Mouse (Mus musculus) MEL (cell line): ENCODE measurements around the gene Dpf3. TPM values are rescaled to one million over a fixed set of nuclear protein-coding genes. Genes with fewer than 3 reads are reported as not detected.

Experiments used
- DNase-seq: peaks from one replicate; pipeline ENCODE4 v3.0.0; 2011; ENCODE audit warnings: low read depth, low spot score
- H3K27ac ChIP-seq: 2 replicates; pipeline ENCODE4 v1.5.1; 2012; ENCODE audit warnings: low read depth, mild to moderate bottlenecking, control low read depth, low read length, moderate library complexity; ENCODE audit not compliant: control insufficient read depth
- H3K27me3 ChIP-seq, 2 experiments: fragments of 150-350 bp in 1 of 2; sonication (generic) in 1 of 2; 2 replicates each; pipeline ENCODE4 v1.6.1; 2012; ENCODE audit warnings: low read length in 2 of 2, mild to moderate bottlenecking in 2 of 2, improper control_type of control experiment in 1 of 2, moderate library complexity in 1 of 2; ENCODE audit not compliant: insufficient read depth in 2 of 2, control insufficient read depth in 1 of 2
- H3K36me3 ChIP-seq, 2 experiments: 2 replicates each; pipeline ENCODE4 v1.6.1; 2012 to 2014; ENCODE audit warnings: low read length in 2 of 2, improper control_type of control experiment in 1 of 2, inconsistent platforms in 1 of 2, mild to moderate bottlenecking in 1 of 2; ENCODE audit not compliant: insufficient read depth in 2 of 2, control insufficient read depth in 1 of 2
- H3K4me1 ChIP-seq, 2 experiments: fragments of 150-350 bp in 1 of 2; sonication (generic) in 1 of 2; 2 replicates each; pipeline ENCODE4 v1.6.1; 2012; ENCODE audit warnings: low read length in 2 of 2, improper control_type of control experiment in 1 of 2, mild to moderate bottlenecking in 1 of 2; ENCODE audit not compliant: insufficient read depth in 2 of 2, control insufficient read depth in 1 of 2
- H3K4me3 ChIP-seq, 2 experiments: fragments of 150-350 bp in 1 of 2; sonication (generic) in 1 of 2; 2 replicates each; pipeline ENCODE4 v1.5.1; 2012; ENCODE audit warnings: low read depth in 2 of 2, low read length in 2 of 2, mild to moderate bottlenecking in 2 of 2, moderate library complexity in 2 of 2, control low read depth in 1 of 2, improper control_type of control experiment in 1 of 2; ENCODE audit not compliant: control insufficient read depth in 1 of 2, insufficient read depth in 1 of 2
- H3K79me2 ChIP-seq: 2 replicates; pipeline ENCODE4 v1.6.1; 2012; ENCODE audit warnings: mild to moderate bottlenecking, low read length, moderate library complexity; ENCODE audit not compliant: control insufficient read depth, poor library complexity, insufficient read depth
- H3K9ac ChIP-seq: 2 replicates; pipeline ENCODE4 v1.6.1; 2012; ENCODE audit warnings: low read depth, mild to moderate bottlenecking, control low read depth, low read length, moderate library complexity; ENCODE audit not compliant: control insufficient read depth, poor library complexity, severe bottlenecking
- H3K9me3 ChIP-seq: fragments of 150-350 bp; sonication (generic); replicated peaks from 2 replicates; pipeline ENCODE4 v1.6.1; 2012; ENCODE audit warnings: mild to moderate bottlenecking, low read length, improper control_type of control experiment, moderate library complexity; ENCODE audit not compliant: insufficient read depth
- CHD1 ChIP-seq: IDR thresholded peaks from 2 replicates; pipeline ENCODE4 v1.6.1; 2012; ENCODE audit warnings: low read depth, mild to moderate bottlenecking, inconsistent platforms, low read length, improper control_type of control experiment
- CHD2 ChIP-seq: IDR thresholded peaks from 2 replicates; pipeline ENCODE4 v1.6.1; 2011; ENCODE audit warnings: low read length, improper control_type of control experiment
- E2F4 ChIP-seq: IDR thresholded peaks from 2 replicates; pipeline ENCODE4 v1.6.1; 2011; ENCODE audit warnings: low read depth, low read length, improper control_type of control experiment, borderline replicate concordance
- EP300 ChIP-seq, 2 experiments: IDR thresholded peaks; 2 replicates each; pipeline ENCODE4 v1.6.1; 2011; ENCODE audit warnings: improper control_type of control experiment in 2 of 2, low read length in 2 of 2, low read depth in 1 of 2, mild to moderate bottlenecking in 1 of 2
- ETS1 ChIP-seq: IDR thresholded peaks from 2 replicates; pipeline ENCODE4 v1.6.1; 2012; ENCODE audit warnings: low read depth, mild to moderate bottlenecking, inconsistent platforms, low read length, improper control_type of control experiment, moderate library complexity
- GABPA ChIP-seq: IDR thresholded peaks from 2 replicates; pipeline ENCODE4 v1.6.1; 2012; ENCODE audit warnings: low read depth, mild to moderate bottlenecking, inconsistent platforms, low read length, improper control_type of control experiment, moderate library complexity
- GATA1 ChIP-seq: IDR thresholded peaks from 2 replicates; pipeline ENCODE4 v1.6.1; 2011; ENCODE audit warnings: low read depth, low read length, improper control_type of control experiment
- MAFK ChIP-seq: IDR thresholded peaks from 2 replicates; pipeline ENCODE4 v1.6.1; 2011; ENCODE audit warnings: low read depth, mild to moderate bottlenecking, low read length, improper control_type of control experiment, borderline replicate concordance
- MAX ChIP-seq: IDR thresholded peaks from 2 replicates; pipeline ENCODE4 v1.6.1; 2011; ENCODE audit warnings: low read length, improper control_type of control experiment
- MAZ ChIP-seq: IDR thresholded peaks from 2 replicates; pipeline ENCODE4 v1.6.1; 2012; ENCODE audit warnings: low read depth, mild to moderate bottlenecking, inconsistent platforms, low read length, improper control_type of control experiment
- MEF2A ChIP-seq: IDR thresholded peaks from 2 replicates; pipeline ENCODE4 v1.6.1; 2014; ENCODE audit warnings: low read depth, mild to moderate bottlenecking, inconsistent platforms, low read length, improper control_type of control experiment; ENCODE audit not compliant: poor library complexity, insufficient replicate concordance, severe bottlenecking; ENCODE audit errors: extremely low read depth
- MXI1 ChIP-seq: IDR thresholded peaks from 2 replicates; pipeline ENCODE4 v1.6.1; 2011; ENCODE audit warnings: mild to moderate bottlenecking, low read depth, low read length, improper control_type of control experiment
- NELFE ChIP-seq: IDR thresholded peaks from 2 replicates; pipeline ENCODE4 v1.6.1; 2011; ENCODE audit warnings: low read depth, low read length, improper control_type of control experiment
- POLR2AphosphoS2 ChIP-seq: IDR thresholded peaks from 2 replicates; pipeline ENCODE4 v1.6.1; 2011; ENCODE audit warnings: low read length, improper control_type of control experiment
- RCOR1 ChIP-seq: IDR thresholded peaks from 2 replicates; pipeline ENCODE4 v1.6.1; 2012; ENCODE audit warnings: low read depth, mild to moderate bottlenecking, inconsistent platforms, low read length, improper control_type of control experiment
- TAL1 ChIP-seq: IDR thresholded peaks from 2 replicates; pipeline ENCODE4 v1.6.1; 2012; ENCODE audit warnings: mild to moderate bottlenecking, inconsistent platforms, low read length, moderate library complexity, mixed read lengths
- TBP ChIP-seq: IDR thresholded peaks from 2 replicates; pipeline ENCODE4 v1.8.0; 2011; ENCODE audit warnings: low read depth, low read length, improper control_type of control experiment
- TCF12 ChIP-seq: IDR thresholded peaks from 2 replicates; pipeline ENCODE4 v1.6.1; 2014; ENCODE audit warnings: low read depth, mild to moderate bottlenecking, inconsistent platforms, low read length, improper control_type of control experiment, moderate library complexity
- USF1 ChIP-seq: IDR thresholded peaks from 2 replicates; pipeline ENCODE4 v1.6.1; 2014; ENCODE audit warnings: low read depth, mild to moderate bottlenecking, inconsistent platforms, low read length, improper control_type of control experiment, moderate library complexity
- ZC3H11A ChIP-seq: IDR thresholded peaks from 2 replicates; pipeline ENCODE4 v1.6.1; 2012; ENCODE audit warnings: low read depth, mild to moderate bottlenecking, inconsistent platforms, low read length, improper control_type of control experiment
- ZMIZ1 ChIP-seq: IDR thresholded peaks from 2 replicates; pipeline ENCODE4 v1.6.1; 2012; ENCODE audit warnings: low read depth, mild to moderate bottlenecking, inconsistent platforms, low read length, improper control_type of control experiment, moderate library complexity
- polyA plus RNA-seq, 2 experiments: library from polyadenylated mRNA; stranded (reverse) in 1 of 2; unstranded in 1 of 2; fragments of >175 nt in 1 of 2; fragments of >200 nt in 1 of 2; gene quantifications; 2 replicates each; pipeline versions ENCODE4 v1.2.1 to v1.2.4; 2012; ENCODE audit warnings: low replicate concordance in 2 of 2, low read depth in 1 of 2; ENCODE audit not compliant: insufficient read length in 2 of 2, insufficient read depth in 1 of 2, missing spikeins in 1 of 2
- total RNA-seq: library from RNA; depleted of rRNA; stranded (reverse); fragments of 300-350 nt; gene quantifications from 2 replicates; pipeline ENCODE4 v1.2.3, GENCODE M21; 2012

Gene Dpf3
- total and polyA plus RNA-seq, 3 experiments = 4.2 to 6.8 TPM; not detected in 1

- Histone ChIP-seq H3K9ac (no peak overlapping the region), H3K36me3 (peaks cover 0 to 9% of the 10 kb centered on the region in 2 experiments; a peak in 2 of 4 replicates), H3K27me3 (no peaks in the 10 kb centered on the region), H3K4me1 (peaks cover 5 to 11% of the 10 kb centered on the region in 2 experiments), H3K79me2 (no peaks in the 10 kb centered on the region), H3K4me3 (no peak overlapping the region), H3K9me3 (no peaks in the 10 kb centered on the region), H3K27ac (no peak overlapping the region)
- TF ChIP-seq ETS1 (0 out of 2 replicates have a peak, but pooled peaks have one; percentile 18), CHD1 (no peak), ZC3H11A (no peak), TCF12 (peak; percentile 61), MAX (no peak), GABPA (no peak), TAL1 (peak; percentile 55), EP300 (IDR thresholded peaks at IDR 0.05; ENCODE audit: low read depth in 1 of 2, low read length in 2 of 2) (peak; percentile 11 to 58; a peak in 2 of 4 replicates), GATA1 (no peak; the same call in 1 of the 2 replicates), TBP (no peak)
- peak; percentile 16 for DNase-seq
Measured at GRCm38 (mm10) chr12:83370221-83370620, 117.3 kb downstream of the Dpf3 start.

GRCm38 (mm10) chr12:83369416-83369815 lies 118.1 kb downstream of the Dpf3 start:
- no peaks in the 10 kb centered on the region for H3K9me3 ChIP-seq
- no peak overlapping the region for H3K9ac ChIP-seq
- peaks cover 0 to 2% of the 10 kb centered on the region in 2 experiments; a peak in 1 of 4 replicates for H3K36me3 ChIP-seq
- H3K27ac ChIP-seq = no peak overlapping the region
- H3K27me3 ChIP-seq = no peaks in the 10 kb centered on the region
- no peak overlapping the region for H3K4me3 ChIP-seq
- peaks cover 0 to 3% of the 10 kb centered on the region in 2 experiments; a peak in 2 of 4 replicates for H3K4me1 ChIP-seq
- H3K79me2 ChIP-seq = no peaks in the 10 kb centered on the region
- DNase-seq = no peak
- TF ChIP-seq CHD2 (no peak), ZMIZ1 (no peak), NELFE (no peak), MEF2A (no peak), RCOR1 (no peak), ZC3H11A (no peak), GATA1 (no peak), MAX (no peak), E2F4 (no peak), CHD1 (no peak), POLR2AphosphoS2 (no peak), USF1 (no peak), TCF12 (no peak), MXI1 (no peak), TAL1 (no peak), MAZ (no peak), MAFK (no peak)
